Mouse (Mus musculus): ENCODE data around the gene Noc2l. TPM values are rescaled to one million over a fixed set of nuclear protein-coding genes. Genes with fewer than 3 reads are reported as not detected.

Noc2l gene
- polyA plus RNA-seq, 1 experiment, result 54.6 TPM

- Histone ChIP-seq H3K4me1 (ENCODE audit: control insufficient read depth, insufficient read depth, low read length) (peaks cover 4% of the 10 kb centered on the region; the same call in 1 of the 2 replicates), H3K4me3 (replicated peaks; ENCODE audit: extremely low read depth, low read depth, low read length) (peak within 1 kb of the TSS; percentile 84)
- 2% methylated on average over 53 of the region's 88 CpGs for WGBS
- TF ChIP-seq CTCF (IDR thresholded peaks at IDR 0.05; ENCODE audit: insufficient read depth, low read length) (no peak), POLR2A (IDR thresholded peaks at IDR 0.05; ENCODE audit: borderline replicate concordance, extremely low read depth, low read depth, low read length) (peak; percentile 57; the same call in 1 of the 2 replicates)
- DNase-seq, result peak; percentile 72
Measured at GRCm38 (mm10) chr4:156197131-156197828, 38.5 kb upstream of the Noc2l start, which contains the start of gene Agrn. TSS of gene Agrn (minus strand) at chr4:156197488.

- H3K4me1 ChIP-seq (ENCODE audit: control insufficient read depth, insufficient read depth, low read length), result peaks cover 4% of the 10 kb centered on the region; the same call in 1 of the 2 replicates
- peak overlapping the region; percentile 84 for H3K4me3 ChIP-seq (replicated peaks; ENCODE audit: extremely low read depth, low read depth, low read length)
- under 1% methylated on average over 26 of the region's 26 CpGs for WGBS
- TF ChIP-seq CTCF (IDR thresholded peaks at IDR 0.05; ENCODE audit: insufficient read depth, low read length) (no peak), POLR2A (IDR thresholded peaks at IDR 0.05; ENCODE audit: borderline replicate concordance, extremely low read depth, low read depth, low read length) (peak; percentile 46; the same call in 1 of the 2 replicates)
- peak; percentile 81 for DNase-seq
Measured at GRCm38 (mm10) chr4:156197829-156198205, 38.0 kb upstream of the Noc2l start.

GRCm38 (mm10) chr4:156200623-156201475 is 35.0 kb upstream of the Noc2l start, which contains the start of gene Isg15:
TSS of gene Isg15 (minus strand) at chr4:156200818.
- H3K4me3 ChIP-seq (replicated peaks; ENCODE audit: extremely low read depth, low read depth, low read length), result peak within 1 kb of the TSS; percentile 63

GRCm38 (mm10) chr4:156202462-156202893 is 33.3 kb upstream of the Noc2l start:
- 39% methylated on average over 12 of the region's 12 CpGs for WGBS
- no peak for DNase-seq
- H3K4me3 ChIP-seq (replicated peaks; ENCODE audit: extremely low read depth, low read depth, low read length), result peak overlapping the region; percentile 52
- TF ChIP-seq POLR2A (IDR thresholded peaks at IDR 0.05; ENCODE audit: borderline replicate concordance, extremely low read depth, low read depth, low read length) (no peak), CTCF (IDR thresholded peaks at IDR 0.05; ENCODE audit: insufficient read depth, low read length) (no peak)
- H3K4me1 ChIP-seq (ENCODE audit: control insufficient read depth, insufficient read depth, low read length), result peaks cover 7% of the 10 kb centered on the region

More at GRCm38 (mm10) chr4:156200623-156201475, 35.0 kb upstream of the Noc2l start, which contains the start of gene Isg15:
- 33% methylated on average over 10 of the region's 10 CpGs for WGBS
- DNase-seq, result no peak
- TF ChIP-seq CTCF (IDR thresholded peaks at IDR 0.05; ENCODE audit: insufficient read depth, low read length) (no peak), POLR2A (IDR thresholded peaks at IDR 0.05; ENCODE audit: borderline replicate concordance, extremely low read depth, low read depth, low read length) (peak; percentile 50; the same call in 1 of the 2 replicates)
- H3K4me1 ChIP-seq (ENCODE audit: control insufficient read depth, insufficient read depth, low read length), result peaks cover 9% of the 10 kb centered on the region

- peak; percentile 61 for DNase-seq
- 0% methylated on average over 36 of the region's 39 CpGs for WGBS
- Histone ChIP-seq H3K4me3 (replicated peaks; ENCODE audit: extremely low read depth, low read depth, low read length) (peak within 1 kb of the TSS; percentile 87), H3K4me1 (ENCODE audit: control insufficient read depth, insufficient read depth, low read length) (peaks cover 7% of the 10 kb centered on the region)
- no peak for TF ChIP-seq CTCF (IDR thresholded peaks at IDR 0.05; ENCODE audit: insufficient read depth, low read length)
- peak; percentile 69 for TF ChIP-seq POLR2A (IDR thresholded peaks at IDR 0.05; ENCODE audit: borderline replicate concordance, extremely low read depth, low read depth, low read length)
Measured at GRCm38 (mm10) chr4:156203001-156203412, 32.8 kb upstream of the Noc2l start, which contains the start of gene AW011738. TSS of gene AW011738 (plus strand) at chr4:156203304.

- under 1% methylated on average over 49 of the region's 49 CpGs for WGBS
- H3K4me1 ChIP-seq (ENCODE audit: control insufficient read depth, insufficient read depth, low read length), result peaks cover 7% of the 10 kb centered on the region
- H3K4me3 ChIP-seq (replicated peaks; ENCODE audit: extremely low read depth, low read depth, low read length), result peak overlapping the region; percentile 87
- TF ChIP-seq POLR2A (IDR thresholded peaks at IDR 0.05; ENCODE audit: borderline replicate concordance, extremely low read depth, low read depth, low read length), result no peak
- no peak for DNase-seq
Measured at GRCm38 (mm10) chr4:156203413-156204131, 32.2 kb upstream of the Noc2l start.

- no peak for TF ChIP-seq POLR2A (IDR thresholded peaks at IDR 0.05; ENCODE audit: borderline replicate concordance, extremely low read depth, low read depth, low read length)
- TF ChIP-seq CTCF (IDR thresholded peaks at IDR 0.05; ENCODE audit: insufficient read depth, low read length), result no peak
- H3K4me1 ChIP-seq (ENCODE audit: control insufficient read depth, insufficient read depth, low read length), result peaks cover 5% of the 10 kb centered on the region
- 90% methylated on average over 4 of the region's 4 CpGs for WGBS
- H3K4me3 ChIP-seq (replicated peaks; ENCODE audit: extremely low read depth, low read depth, low read length), result no peak overlapping the region
- no peak for DNase-seq
Measured at GRCm38 (mm10) chr4:156208872-156209271, 26.9 kb upstream of the Noc2l start.

- WGBS, result 60% methylated on average over 13 of the region's 13 CpGs
- Histone ChIP-seq H3K4me1 (ENCODE audit: control insufficient read depth, insufficient read depth, low read length) (peaks cover 2% of the 10 kb centered on the region; the same call in 1 of the 2 replicates), H3K4me3 (replicated peaks; ENCODE audit: extremely low read depth, low read depth, low read length) (no peak overlapping the region)
- DNase-seq, result no peak
- TF ChIP-seq POLR2A (IDR thresholded peaks at IDR 0.05; ENCODE audit: borderline replicate concordance, extremely low read depth, low read depth, low read length) (no peak), CTCF (IDR thresholded peaks at IDR 0.05; ENCODE audit: insufficient read depth, low read length) (no peak)
Measured at GRCm38 (mm10) chr4:156209963-156210635, 25.7 kb upstream of the Noc2l start.

Measured in lung, adult 2 months (tissue).